Mouse (Mus musculus) cerebellum, postnatal 25 days (tissue): Measurements from ENCODE around the gene Kcnj2.
A peak's percentile ranks its signal among the peaks of the same experiment; 100 is the strongest.

ENCODE experiments used
- DNase-seq, 2 experiments: peaks; one replicate each; pipeline ENCODE4 v3.0.0; 2021; ENCODE audit warnings: mixed read lengths in 2 of 2

The Kcnj2 gene

GRCm38 (mm10) chr11:111065635-111066298 is at the start of gene Kcnj2:
Kcnj2 (plus strand) TSS chr11:111066164.
- peak; percentile 84 to 89 for DNase-seq

DNA sequence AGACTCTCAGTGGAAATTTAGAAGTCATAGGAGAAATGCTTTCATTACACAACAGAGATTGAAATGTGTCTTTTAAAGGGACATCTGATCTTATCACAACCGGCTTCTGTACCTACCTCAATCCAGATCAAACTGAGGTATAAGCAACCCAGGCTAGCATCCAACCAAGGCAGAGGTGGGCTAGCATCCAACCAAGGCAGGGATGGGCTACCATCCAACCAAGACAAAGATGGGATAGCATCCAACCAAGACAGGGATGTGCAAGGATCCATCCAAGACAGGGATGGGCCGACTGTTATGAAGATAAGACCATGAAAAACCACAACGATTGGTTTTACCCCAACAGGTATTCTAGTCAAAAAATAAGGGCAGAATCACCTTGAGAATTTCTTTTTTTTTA is 49.8 kb upstream of the Kcnj2 start:
- DNase-seq, result peak in 1 of 2 experiments; percentile 6

DNA sequence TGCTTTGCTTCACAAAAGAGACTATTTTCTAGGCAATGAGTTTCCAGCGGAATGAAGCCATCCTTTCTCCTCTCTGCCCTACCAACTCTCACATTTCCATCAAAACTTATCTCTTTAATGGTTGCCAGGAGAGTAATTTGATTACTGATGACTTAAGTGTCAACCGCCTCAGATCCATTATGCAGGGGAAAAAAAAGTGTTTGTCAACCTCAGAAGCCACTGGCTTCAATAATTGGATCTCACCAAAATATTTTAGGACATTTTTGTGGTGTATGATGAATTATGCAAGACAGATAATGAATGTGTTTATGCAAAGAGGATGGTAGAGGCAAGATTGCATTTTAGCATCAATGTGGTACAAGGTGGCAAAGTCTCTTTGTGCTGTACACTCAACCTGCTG is 45.8 kb upstream of the Kcnj2 start:
- DNase-seq, result no peak

- DNase-seq, result no peak
Measured at GRCm38 (mm10) chr11:111022681-111023281, 43.2 kb upstream of the Kcnj2 start.

DNA sequence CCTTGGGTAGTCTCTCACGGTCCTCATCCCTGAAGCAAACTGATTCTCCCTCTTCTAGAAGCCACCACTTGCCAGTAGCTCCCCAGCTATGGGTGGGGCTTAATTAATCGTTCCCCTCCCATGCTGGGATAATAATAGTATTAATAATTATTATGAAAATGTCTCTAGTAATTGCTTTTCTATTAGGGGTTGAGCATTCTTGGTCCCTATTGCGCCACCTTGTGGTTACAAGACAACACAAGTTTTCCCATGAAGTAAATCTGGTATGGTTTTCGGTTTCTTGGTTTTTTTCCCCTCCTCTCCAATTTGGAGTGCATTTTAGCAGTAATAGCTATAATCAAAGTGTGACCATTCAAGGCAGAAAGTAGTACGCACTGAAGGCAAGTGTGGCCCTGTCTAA is 23.8 kb upstream of the Kcnj2 start:
- peak in 1 of 2 experiments; percentile 35 for DNase-seq

DNA sequence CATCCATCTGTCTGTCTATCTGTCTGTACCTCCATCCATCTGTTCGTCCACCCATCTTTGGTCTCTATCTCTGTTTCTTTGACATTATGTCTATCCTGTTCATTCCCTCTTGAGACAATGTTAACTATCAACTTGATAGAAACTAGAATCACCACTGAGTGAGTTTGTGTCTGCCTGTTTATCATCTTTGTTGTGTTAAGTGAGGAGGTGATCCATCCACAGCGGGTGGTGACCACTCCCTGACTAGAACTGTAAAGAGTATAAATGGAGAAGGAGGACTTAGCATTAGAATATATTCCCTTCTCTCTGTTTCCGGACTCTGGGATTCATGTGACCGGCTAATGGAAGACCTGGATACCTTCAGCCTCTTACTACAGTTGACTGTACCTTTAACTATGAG is 22.7 kb upstream of the Kcnj2 start:
- no peak for DNase-seq

- no peak for DNase-seq
Measured at GRCm38 (mm10) chr11:111054252-111054651, 11.7 kb upstream of the Kcnj2 start.

DNA sequence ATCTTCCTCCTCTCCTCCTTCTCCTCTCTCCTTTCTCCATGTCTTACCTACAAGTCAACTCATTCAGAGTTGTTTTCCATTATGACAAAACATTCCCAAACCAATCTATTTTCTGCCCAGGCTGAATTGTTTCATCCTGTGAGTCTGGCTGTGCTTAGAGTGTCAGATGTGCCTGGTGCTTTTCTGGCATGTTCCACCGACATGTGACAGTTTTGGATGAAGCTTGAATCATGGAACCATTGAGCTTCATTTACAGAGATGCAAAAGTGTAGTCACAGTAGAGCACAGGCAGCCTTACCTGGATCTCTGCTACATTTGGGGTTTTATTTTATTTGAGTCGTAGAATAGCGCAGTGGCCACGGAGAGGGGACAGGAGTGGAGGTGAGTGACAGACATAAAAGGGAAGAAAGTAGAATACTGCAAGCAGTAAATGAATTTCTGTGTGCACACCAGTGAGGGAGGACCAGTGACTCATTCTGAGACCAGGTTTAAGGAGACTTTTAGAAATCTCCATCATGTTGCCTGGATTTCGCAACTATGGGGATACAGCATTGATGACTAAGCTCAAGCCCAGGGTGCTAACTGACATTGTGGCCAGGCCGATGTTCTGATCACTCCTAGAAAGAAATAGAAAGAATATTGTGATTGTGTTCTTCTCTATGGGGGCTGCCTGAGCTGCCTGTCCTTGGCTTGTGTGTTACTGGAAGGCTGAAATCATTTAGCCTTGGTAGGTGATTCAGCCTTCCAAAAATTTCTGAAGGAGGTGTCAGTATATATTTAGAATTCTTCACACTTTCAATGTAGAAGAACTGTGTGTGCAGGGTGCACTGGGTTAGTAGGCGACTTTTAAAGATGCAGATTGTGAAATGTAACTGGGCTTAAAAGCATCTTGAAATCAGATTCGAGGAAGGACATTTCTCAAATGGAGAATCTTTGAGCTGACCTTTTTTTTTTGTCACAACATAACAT is 10.8 kb upstream of the Kcnj2 start:
- peak in 1 of 2 experiments; percentile 9 for DNase-seq

DNA sequence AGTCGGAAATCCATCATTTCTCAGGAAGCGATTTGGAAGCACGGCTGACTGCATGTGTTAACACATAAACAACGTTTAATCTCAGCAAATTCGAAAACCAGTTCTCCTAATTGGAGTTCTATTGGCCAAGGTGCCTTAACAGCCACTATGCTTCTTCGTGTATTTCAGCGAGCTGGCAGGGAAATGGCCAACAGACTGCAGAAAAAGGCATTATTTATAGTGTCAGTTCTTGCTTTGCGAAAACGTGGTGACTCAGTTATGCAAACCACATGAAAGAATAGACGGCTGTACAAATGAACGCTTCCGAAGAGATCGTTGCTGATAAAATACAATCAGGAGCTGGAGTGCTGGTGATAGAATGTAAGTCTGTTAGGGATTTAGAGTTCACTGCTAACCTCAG is 9.9 kb upstream of the Kcnj2 start:
- no peak for DNase-seq

DNA sequence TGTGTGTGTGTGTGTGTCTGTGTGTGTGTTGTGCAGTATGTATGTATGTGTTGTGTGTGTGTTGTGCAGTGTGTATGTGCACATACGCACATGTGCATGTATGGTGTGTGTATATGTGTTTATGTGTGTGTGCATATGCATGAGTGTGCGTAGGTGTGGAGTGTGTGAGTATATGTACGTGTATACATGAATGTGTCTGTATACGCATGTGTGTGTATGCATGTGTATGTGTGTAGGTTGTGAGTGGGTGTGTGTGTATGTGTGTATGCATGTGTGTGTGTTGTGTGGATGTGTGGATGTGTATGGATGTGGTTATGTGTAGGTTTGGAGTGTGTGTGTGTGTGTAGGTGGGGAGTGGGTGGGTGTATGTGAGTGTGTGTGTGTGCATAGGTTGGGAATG is 8.5 kb upstream of the Kcnj2 start:
- DNase-seq, result no peak

DNA sequence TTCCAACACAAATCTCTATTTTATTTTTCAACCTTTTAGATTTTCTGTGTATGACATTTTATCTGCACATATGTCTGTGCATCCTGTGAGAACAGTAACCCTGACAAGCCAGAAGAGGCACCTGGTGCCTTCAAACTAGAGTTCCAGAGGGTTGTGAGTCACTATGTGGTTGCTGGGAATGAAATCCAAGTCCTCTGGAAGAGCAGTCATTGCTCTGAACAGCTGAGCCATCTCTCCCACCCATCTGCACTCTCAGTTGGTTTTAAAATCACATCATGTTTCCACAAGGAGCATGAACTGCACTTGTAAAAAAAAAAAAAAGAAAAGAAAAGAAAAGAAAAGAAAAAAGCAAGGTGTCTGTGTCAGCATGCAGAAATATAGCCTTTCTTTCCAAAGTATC is 6.5 kb upstream of the Kcnj2 start:
- no peak for DNase-seq

- DNase-seq, result no peak
Measured at GRCm38 (mm10) chr11:111060216-111060615, 5.7 kb upstream of the Kcnj2 start.

DNA sequence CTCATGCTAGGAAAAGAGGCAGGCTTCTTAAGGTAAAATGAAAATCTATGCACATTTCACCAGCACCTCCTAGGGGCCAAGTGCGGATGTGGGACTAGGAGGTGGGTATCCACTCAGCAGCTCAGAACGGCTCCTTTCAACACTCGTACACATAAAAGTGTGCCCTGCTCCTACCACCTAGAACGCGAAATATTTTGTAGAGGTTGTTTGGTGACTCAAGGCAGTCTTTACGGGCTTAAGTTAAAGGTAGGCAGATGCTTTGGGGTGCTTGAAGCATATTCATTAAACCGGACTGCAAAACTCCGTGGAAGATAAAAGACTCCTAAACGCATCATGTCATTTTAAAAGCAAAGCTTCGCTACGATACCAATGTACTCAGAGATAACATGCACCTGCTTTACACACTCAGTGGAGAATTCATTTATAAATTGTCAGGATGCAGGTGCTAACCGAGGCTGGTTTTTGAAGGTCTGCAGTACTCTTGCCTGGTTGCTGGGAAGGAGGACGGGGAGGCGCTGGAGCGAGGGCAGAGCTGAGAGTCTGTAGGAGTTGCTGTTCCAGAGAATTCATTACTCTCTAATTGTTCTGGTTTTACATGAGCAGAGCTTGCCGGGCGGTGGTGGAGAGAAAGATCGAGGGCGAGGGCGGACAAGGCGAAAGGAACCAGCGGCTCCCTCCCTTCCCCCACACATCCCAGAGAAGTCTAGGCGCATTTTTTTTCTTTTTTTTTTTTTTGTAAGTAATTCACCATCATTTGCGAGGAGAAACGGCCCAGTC is 1.0 kb upstream of the Kcnj2 start:
- peak; percentile 25 to 48 for DNase-seq

- DNase-seq, result no peak
Measured at GRCm38 (mm10) chr11:111066299-111066691, 331 bp downstream of the Kcnj2 start.

- DNase-seq, result no peak
Measured at GRCm38 (mm10) chr11:111067787-111068186, 1.8 kb downstream of the Kcnj2 start.

GRCm38 (mm10) chr11:111070460-111070859 is 4.5 kb downstream of the Kcnj2 start:
- no peak for DNase-seq

DNA sequence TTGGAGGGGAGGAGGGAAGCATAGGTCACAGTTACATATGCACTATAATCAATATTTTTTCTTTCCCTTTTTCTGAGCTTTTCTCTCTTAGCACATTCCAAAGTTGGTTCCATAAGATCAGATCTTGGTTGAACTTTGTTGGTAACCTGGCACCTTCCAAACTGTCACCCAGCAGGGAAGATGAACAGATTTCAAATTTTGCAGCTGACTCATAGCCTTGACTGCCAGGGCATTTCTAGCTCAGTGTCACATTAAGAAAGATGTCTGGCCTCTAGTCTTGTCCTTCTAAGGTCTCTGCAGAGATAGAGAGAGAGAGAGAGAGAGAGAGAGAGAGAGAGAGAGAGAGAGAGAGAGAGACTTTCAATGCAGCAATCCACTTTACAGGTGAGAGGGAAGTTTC is 8.2 kb downstream of the Kcnj2 start:
- peak; percentile 19 to 24 for DNase-seq

GRCm38 (mm10) chr11:111078107-111078506 is 12.1 kb downstream of the Kcnj2 start:
- DNase-seq, result no peak

GRCm38 (mm10) chr11:111083009-111083408 is 17.0 kb downstream of the Kcnj2 start:
- no peak for DNase-seq

DNA sequence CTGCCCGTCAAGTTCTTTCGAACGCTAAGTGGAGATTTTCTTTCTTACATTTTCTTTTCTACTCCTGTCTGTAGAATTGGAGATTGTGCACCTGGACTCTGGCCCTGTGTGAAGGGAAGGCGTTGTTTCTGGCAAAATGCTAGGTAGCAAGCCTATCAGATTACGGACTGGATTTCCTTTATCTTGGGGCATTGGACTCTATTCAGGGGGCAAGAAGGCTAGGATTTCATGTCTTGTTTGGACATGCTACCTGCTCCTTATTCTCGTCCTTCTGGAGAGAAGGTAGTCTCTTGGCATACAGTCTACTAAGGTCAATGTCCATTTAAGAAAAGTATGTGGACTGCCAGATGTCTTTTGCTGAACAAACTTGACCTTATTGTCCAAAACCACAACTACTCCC is 21.0 kb downstream of the Kcnj2 start:
- no peak for DNase-seq

DNA sequence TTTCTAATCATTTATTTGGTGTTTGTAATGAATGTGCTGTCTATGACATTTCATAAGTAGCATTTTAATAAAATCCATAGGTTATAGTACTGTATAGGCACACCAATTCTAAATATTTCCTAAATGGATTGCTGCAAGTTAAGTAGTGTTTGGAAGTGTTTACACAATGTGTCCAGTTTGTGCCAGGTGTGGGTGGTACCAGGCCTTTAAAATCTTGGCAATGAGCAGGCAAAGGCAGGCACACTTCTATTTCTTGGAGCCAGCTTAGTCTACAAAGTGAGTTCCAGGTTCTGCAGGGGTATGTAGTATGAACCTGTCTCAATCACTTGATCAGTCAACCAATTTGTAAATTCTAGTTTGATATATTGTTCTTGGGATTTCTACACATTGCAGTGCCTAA is 22.3 kb downstream of the Kcnj2 start:
- no peak for DNase-seq

DNA sequence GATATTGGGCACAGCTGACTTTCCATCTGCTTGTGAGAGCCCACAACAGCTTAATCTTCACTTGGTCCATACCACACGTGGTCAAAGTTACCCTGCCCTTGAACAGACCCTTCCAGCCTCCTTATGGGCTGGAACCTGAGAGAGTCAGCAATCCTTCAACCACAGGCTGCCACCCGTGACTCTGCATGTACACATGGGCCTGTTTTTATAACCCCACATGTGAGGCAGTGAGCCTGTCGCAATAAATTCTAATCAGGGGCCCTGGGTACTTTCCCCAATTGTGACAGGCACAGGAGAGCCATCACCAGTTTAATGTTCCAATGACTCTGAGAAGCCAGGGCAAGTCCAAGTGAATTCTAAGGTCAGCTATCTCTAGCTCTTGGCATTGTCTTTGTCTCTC is 22.8 kb downstream of the Kcnj2 start:
- DNase-seq, result no peak

GRCm38 (mm10) chr11:111091117-111091516 is 25.2 kb downstream of the Kcnj2 start:
- DNase-seq, result no peak
